Mouse (Mus musculus) myocyte (in vitro differentiated cells): ENCODE data around the gene Smarca1.

ENCODE experiments used
- E2F4 ChIP-seq: IDR thresholded peaks from one replicate; pipeline ENCODE4 v1.6.1; 2011; ENCODE audit warnings: mild to moderate bottlenecking, control low read depth, moderate library complexity; ENCODE audit not compliant: insufficient read depth
- MAX ChIP-seq: IDR thresholded peaks from one replicate; pipeline ENCODE4 v1.6.1; 2011; ENCODE audit warnings: low read depth, mild to moderate bottlenecking, control low read depth
- MYOG ChIP-seq, 3 experiments: IDR thresholded peaks; one replicate each; pipeline ENCODE4 v1.6.1; 2011; ENCODE audit warnings: control low read depth in 2 of 3, low read depth in 2 of 3, mild to moderate bottlenecking in 2 of 3; ENCODE audit not compliant: insufficient read length in 2 of 3, control insufficient read depth in 1 of 3, insufficient read depth in 1 of 3
- POLR2A ChIP-seq: IDR thresholded peaks from one replicate; pipeline ENCODE4 v1.6.1; 2011; ENCODE audit warnings: low read depth, mild to moderate bottlenecking, control low read depth, moderate library complexity; ENCODE audit not compliant: insufficient read length
- POLR2AphosphoS2 ChIP-seq: IDR thresholded peaks from one replicate; pipeline ENCODE4 v1.6.1; 2011; ENCODE audit warnings: low read depth, control low read depth; ENCODE audit not compliant: insufficient read length
- SRF ChIP-seq: IDR thresholded peaks from one replicate; pipeline ENCODE4 v1.6.1; 2011; ENCODE audit warnings: low read depth; ENCODE audit not compliant: control insufficient read depth, insufficient read length
- TCF12 ChIP-seq: IDR thresholded peaks from one replicate; pipeline ENCODE4 v1.6.1; 2011; ENCODE audit warnings: mild to moderate bottlenecking, control low read depth; ENCODE audit not compliant: poor library complexity, insufficient read depth, severe bottlenecking

GRCm38 (mm10) chrX:47934352-47934751 lies 41.6 kb upstream of the Smarca1 start:
- TF ChIP-seq POLR2A (no peak), SRF (no peak), E2F4 (no peak), POLR2AphosphoS2 (no peak), MYOG (IDR thresholded peaks at IDR 0.05; ENCODE audit: control insufficient read depth in 1 of 3, insufficient read depth in 1 of 3, insufficient read length in 2 of 3, low read depth in 2 of 3) (no peak), MAX (no peak), TCF12 (no peak)
